Mouse (Mus musculus): ENCODE measurements around the gene Gpr176. TPM values are rescaled to one million over a fixed set of nuclear protein-coding genes. Genes with fewer than 3 reads are reported as not detected.
A peak's percentile ranks its signal among the peaks of the same experiment; 100 is the strongest.

Gpr176 gene
- polyA plus RNA-seq, 1 experiment from 2014 or later = 0.39 TPM

DNA sequence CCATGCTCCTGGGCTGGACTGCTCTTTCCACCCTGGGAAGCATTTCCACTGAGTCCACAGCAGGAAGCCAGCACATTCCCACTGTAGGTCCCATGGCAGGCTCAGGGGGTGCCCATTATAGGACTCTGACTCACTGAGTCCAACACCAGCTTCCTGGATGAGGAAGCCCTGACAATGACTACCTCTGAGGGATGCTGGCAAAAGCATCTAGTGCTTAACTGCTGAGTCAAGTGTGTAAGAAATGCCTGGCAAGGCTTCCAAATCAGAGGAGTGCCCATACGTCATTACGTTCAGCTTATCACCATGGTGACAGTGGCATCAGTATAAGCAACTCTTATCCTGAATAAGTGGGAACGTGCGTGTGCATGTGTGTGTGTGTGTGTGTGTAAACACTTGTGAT lies 85.5 kb downstream of the Gpr176 start:
- Histone ChIP-seq H3K9me3 (no peaks in the 10 kb centered on the region), H3K4me3 (no peak overlapping the region), H3K27me3 (ENCODE audit: insufficient read depth, poor library complexity, severe bottlenecking) (no peaks in the 10 kb centered on the region), H3K27ac (no peak overlapping the region), H3K4me1 (replicated peaks) (no peaks in the 10 kb centered on the region), H3K36me3 (no peaks in the 10 kb centered on the region)
- 89% methylated on average over 4 of the region's 4 CpGs for WGBS
- no peak for DNase-seq (ENCODE audit: low spot score)

DNA sequence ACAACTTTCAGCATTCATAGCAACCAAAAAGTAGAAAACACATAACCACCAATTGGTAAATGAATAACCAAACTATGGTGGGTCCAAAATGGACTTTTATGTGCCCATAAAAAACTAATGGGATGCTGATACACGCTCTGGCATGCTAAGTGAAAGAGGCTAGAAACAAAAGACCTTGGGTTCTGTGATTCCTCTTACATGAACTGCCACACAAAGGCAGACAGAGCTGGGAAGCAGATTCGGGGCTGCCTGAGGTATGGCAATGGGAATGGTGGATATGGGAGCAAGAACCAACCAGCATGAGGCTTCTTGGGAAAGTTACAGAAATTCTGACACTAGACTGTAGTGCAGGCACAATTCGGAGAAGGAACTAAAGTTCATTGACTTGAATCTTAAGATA lies 90.8 kb downstream of the Gpr176 start:
- Histone ChIP-seq H3K4me3 (no peak overlapping the region), H3K27ac (no peak overlapping the region), H3K4me1 (replicated peaks) (no peaks in the 10 kb centered on the region), H3K36me3 (no peaks in the 10 kb centered on the region), H3K9me3 (no peaks in the 10 kb centered on the region), H3K27me3 (ENCODE audit: insufficient read depth, poor library complexity, severe bottlenecking) (no peaks in the 10 kb centered on the region)
- 85% methylated on average over 3 of the region's 3 CpGs for WGBS
- no peak for DNase-seq (ENCODE audit: low spot score)

DNA sequence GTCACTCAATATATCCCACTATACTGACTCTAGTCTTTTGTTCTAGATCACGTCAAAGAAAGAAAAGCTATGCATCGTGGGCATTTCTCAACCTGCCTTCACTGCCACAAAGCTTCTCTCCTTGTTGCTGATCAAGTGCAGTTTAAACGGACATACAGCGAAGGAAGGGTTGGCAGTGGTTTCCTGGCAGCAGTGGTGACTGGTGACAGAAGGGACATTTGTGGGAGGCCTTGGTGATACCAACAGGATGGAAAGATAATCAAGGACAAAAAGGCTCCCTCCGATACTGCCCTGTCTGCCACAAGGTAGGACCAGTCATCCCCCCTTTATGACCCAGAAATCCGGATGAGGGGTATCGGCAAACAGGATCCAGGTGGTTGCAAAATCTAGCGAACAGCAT lies 95.0 kb downstream of the Gpr176 start:
- no peak overlapping the region for H3K4me3 ChIP-seq
- no peaks in the 10 kb centered on the region for H3K36me3 ChIP-seq
- H3K9me3 ChIP-seq = no peaks in the 10 kb centered on the region
- WGBS = 95% methylated on average over 8 of the region's 8 CpGs
- no peak for DNase-seq (ENCODE audit: low spot score)
- H3K27me3 ChIP-seq (ENCODE audit: insufficient read depth, poor library complexity, severe bottlenecking) = no peaks in the 10 kb centered on the region
- H3K27ac ChIP-seq = no peak overlapping the region
- H3K4me1 ChIP-seq (replicated peaks) = no peaks in the 10 kb centered on the region

DNA sequence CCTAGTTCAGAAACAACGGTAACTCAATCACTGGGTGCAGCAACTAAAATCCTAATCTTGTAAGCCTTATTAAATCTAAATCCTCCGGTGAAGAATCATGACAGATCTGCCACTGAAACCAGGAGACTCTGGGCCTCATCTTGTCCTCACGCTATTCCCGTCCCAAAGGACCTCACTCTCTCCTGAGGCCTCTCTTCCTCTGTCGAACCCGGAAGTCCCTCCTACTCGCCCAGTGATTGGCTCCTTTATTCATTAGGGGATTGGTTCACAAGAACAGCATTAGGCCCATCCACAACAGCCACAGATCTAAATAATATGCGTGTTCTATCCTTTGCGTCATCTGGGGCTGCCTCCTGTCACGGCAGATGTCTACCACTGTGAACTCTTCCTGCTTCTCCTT lies 101.6 kb downstream of the Gpr176 start:
- Histone ChIP-seq H3K4me3 (no peak overlapping the region), H3K9me3 (no peaks in the 10 kb centered on the region), H3K4me1 (replicated peaks) (no peaks in the 10 kb centered on the region), H3K27ac (no peak overlapping the region), H3K36me3 (no peaks in the 10 kb centered on the region), H3K27me3 (ENCODE audit: insufficient read depth, poor library complexity, severe bottlenecking) (no peaks in the 10 kb centered on the region)
- 90% methylated on average over 10 of the region's 10 CpGs for WGBS
- DNase-seq (ENCODE audit: low spot score) = no peak

DNA sequence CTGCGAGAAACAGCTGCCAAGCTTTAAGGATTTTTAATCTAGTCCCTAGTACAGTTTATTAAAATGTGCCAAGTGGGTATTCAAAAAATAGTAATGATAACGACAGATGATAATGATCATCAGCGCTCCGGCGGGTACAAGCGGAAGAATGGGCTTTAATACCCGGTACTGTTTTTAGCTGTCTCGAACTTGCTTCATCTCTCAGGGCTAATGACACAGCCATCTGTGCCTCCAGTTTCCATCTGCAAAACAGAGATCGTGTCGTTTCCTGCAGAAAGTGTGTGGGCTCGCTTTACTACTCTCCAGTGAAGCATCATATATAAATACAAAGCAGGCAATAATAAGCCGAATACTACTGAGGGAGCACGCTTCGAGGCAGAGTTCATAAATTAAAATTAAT lies 103.0 kb downstream of the Gpr176 start:
- no peaks in the 10 kb centered on the region for H3K4me1 ChIP-seq (replicated peaks)
- WGBS = 90% methylated on average over 14 of the region's 14 CpGs
- no peak for DNase-seq (ENCODE audit: low spot score)
- H3K36me3 ChIP-seq = no peaks in the 10 kb centered on the region
- H3K4me3 ChIP-seq = no peak overlapping the region
- no peak overlapping the region for H3K27ac ChIP-seq
- H3K9me3 ChIP-seq = no peaks in the 10 kb centered on the region
- H3K27me3 ChIP-seq (ENCODE audit: insufficient read depth, poor library complexity, severe bottlenecking) = no peaks in the 10 kb centered on the region

DNA sequence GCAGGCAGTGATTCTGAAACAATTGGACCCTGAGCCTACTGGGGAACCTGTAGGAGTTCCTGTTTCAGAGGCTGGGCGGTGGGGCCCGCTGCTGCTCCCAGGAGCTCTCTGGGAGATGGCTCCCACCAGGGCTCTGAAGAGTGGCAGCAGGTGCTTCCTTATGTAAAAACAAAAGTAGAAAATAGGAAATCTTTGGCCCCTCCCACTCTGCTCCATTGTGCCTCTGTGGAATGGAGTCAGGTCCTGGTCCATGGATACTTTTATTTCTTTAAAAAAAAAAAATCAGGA lies 109.4 kb downstream of the Gpr176 start:
- WGBS = 43% methylated on average over 2 of the region's 2 CpGs
- no peaks in the 10 kb centered on the region for H3K36me3 ChIP-seq
- H3K27ac ChIP-seq = no peak overlapping the region
- no peak overlapping the region for H3K4me3 ChIP-seq
- 0 out of 2 replicates have a peak, but pooled peaks cover 4% of the 10 kb centered on the region for H3K27me3 ChIP-seq (ENCODE audit: insufficient read depth, poor library complexity, severe bottlenecking)
- H3K9me3 ChIP-seq = no peaks in the 10 kb centered on the region
- no peak for DNase-seq (ENCODE audit: low spot score)
- no peaks in the 10 kb centered on the region; the same call in 1 of the 2 replicates for H3K4me1 ChIP-seq (replicated peaks)

DNA sequence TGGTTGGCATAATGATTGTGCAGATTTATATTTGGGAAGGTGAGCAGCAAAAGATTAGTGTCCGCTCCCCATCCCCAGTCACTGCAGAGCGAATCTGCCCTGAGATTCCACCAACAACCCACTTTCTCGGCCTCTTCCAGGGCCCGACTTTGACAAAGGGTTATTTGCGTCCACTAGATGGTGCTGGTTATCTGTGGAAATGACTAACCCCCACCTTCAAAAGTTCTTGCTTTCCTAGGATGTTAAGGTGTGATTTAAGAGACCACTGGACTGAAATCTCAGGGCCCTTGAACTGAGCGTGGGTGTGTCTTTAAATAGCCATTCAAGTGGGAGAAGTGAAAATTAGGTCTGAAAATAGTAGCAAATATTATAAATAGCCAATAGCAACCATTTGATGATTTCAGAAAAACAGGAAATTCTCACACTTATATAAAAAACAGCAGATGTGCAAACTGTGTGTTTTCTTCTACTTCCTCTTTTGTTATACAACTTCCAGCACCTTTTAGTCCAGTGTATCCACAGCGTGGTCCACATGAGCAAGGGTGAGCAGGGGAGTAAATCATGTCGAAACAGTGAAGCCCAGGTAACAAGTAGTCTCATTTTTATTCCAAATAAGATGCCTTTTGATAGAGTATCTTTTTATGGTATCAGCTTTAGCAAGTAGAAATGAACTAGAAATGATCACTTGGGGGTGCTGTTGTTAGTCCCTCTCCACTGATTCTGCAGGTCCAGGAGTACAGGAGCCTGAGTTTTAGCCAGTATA lies 109.9 kb downstream of the Gpr176 start:
- H3K9me3 ChIP-seq = no peaks in the 10 kb centered on the region
- peak; percentile 53 for DNase-seq (ENCODE audit: low spot score)
- 0 out of 2 replicates have a peak, but pooled peaks cover 4% of the 10 kb centered on the region for H3K27me3 ChIP-seq (ENCODE audit: insufficient read depth, poor library complexity, severe bottlenecking)
- no peak overlapping the region for H3K4me3 ChIP-seq
- H3K4me1 ChIP-seq (replicated peaks) = no peaks in the 10 kb centered on the region; the same call in 1 of the 2 replicates
- H3K27ac ChIP-seq = no peak overlapping the region
- H3K36me3 ChIP-seq = no peaks in the 10 kb centered on the region
- 25% methylated on average over 8 of the region's 8 CpGs for WGBS

DNA sequence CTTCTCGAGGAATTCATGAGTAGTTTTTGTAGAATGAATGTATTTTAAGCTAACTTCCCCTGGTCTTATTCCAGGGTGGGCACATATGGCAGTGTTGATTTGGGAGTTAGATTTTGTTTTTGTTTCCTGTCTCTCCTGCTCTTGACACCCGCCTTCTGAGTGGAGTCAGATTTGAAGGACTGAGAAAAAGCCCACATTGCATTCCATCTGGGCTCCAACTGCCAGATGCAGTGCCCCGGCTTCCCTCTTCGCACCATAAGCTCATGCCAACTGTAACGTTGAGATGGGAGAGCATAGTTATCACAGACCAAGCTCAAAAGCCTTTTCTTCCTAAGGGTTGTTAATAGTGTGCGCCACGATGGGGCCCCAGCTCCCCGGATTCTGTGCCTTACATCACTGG lies 110.5 kb downstream of the Gpr176 start:
- H3K4me3 ChIP-seq = no peak overlapping the region
- no peak for DNase-seq (ENCODE audit: low spot score)
- H3K36me3 ChIP-seq = no peaks in the 10 kb centered on the region
- no peaks in the 10 kb centered on the region; the same call in 1 of the 2 replicates for H3K4me1 ChIP-seq (replicated peaks)
- H3K27ac ChIP-seq = no peak overlapping the region
- WGBS = 60% methylated on average over 8 of the region's 8 CpGs
- no peaks in the 10 kb centered on the region for H3K9me3 ChIP-seq
- 0 out of 2 replicates have a peak, but pooled peaks cover 4% of the 10 kb centered on the region for H3K27me3 ChIP-seq (ENCODE audit: insufficient read depth, poor library complexity, severe bottlenecking)

DNA sequence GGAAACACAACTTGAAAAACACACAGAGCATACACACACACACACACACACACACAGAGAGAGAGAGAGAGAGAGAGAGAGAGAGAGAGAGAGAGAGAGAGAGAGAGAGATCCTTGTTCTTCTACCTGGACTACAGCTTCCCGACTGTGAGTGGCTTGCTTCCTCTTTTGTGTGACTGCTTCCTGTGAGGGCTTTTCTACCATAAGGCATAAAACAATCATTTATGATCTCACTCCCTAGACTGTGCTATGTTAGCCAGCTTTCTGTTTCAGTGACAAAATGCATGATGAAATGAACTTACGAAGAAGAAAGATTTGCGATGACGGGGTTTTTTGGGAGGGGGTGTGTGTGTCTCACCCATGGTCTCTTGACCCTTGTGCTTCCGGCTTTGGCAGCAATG lies 113.5 kb downstream of the Gpr176 start:
- Histone ChIP-seq H3K4me1 (replicated peaks) (peaks cover 12% of the 10 kb centered on the region), H3K9me3 (no peaks in the 10 kb centered on the region), H3K4me3 (no peak overlapping the region), H3K27me3 (ENCODE audit: insufficient read depth, poor library complexity, severe bottlenecking) (0 out of 2 replicates have a peak, but pooled peaks cover 4% of the 10 kb centered on the region), H3K36me3 (no peaks in the 10 kb centered on the region), H3K27ac (no peak overlapping the region)
- 87% methylated on average over 5 of the region's 5 CpGs for WGBS
- no peak for DNase-seq (ENCODE audit: low spot score)

DNA sequence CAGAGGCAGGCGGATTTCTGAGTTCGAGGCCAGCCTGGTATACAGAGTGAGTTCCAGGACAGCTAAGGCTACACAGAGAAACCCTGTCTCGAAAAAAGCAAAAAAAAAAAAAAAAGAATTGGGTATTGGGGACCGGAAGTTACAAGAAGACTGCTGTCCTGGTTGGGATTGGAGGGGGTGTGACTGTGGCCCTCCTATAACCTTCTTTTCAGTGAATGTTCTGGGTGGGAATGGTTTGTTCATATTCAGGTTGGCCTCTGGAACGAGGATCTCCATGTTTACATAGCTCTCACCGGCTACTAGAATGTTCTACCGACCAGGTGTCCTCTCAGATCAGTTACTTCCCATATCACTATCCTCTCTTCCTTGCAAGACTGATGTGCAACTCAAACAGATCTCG lies 116.1 kb downstream of the Gpr176 start:
- WGBS = 78% methylated on average over 8 of the region's 8 CpGs
- H3K4me1 ChIP-seq (replicated peaks) = peaks cover 32% of the 10 kb centered on the region
- H3K27ac ChIP-seq = no peak overlapping the region
- H3K27me3 ChIP-seq (ENCODE audit: insufficient read depth, poor library complexity, severe bottlenecking) = peaks cover 9% of the 10 kb centered on the region; the same call in 1 of the 2 replicates
- no peak for DNase-seq (ENCODE audit: low spot score)
- H3K9me3 ChIP-seq = no peaks in the 10 kb centered on the region
- H3K36me3 ChIP-seq = no peaks in the 10 kb centered on the region
- peak overlapping the region; percentile 56 for H3K4me3 ChIP-seq

DNA sequence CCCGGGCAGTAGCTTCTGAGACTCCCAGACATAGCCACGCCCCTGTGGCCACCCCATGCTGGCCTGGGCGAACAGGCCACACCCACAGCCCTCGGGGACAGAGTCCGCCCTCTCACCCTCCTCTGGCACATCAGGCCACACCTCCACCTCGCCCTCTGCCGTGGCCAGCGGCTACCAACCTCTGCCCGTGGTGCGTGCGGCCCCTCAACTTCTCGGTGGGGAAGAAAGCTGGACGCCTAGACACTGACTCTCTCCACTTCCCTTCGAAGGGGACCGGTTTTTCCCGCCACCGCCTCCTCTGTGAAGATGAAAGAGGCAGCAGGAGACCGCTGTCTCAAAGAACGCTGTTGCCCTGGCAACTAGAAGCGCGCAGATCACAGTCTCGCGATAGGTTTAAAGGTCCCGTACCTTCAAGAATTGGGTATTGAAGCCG lies 116.6 kb downstream of the Gpr176 start, which contains the start of gene Fsip1:
Fsip1 (minus strand) TSS at position 346 of the 433 bp plus-strand sequence.
- H3K4me3 ChIP-seq = peak within 1 kb of the TSS; percentile 56
- no peaks in the 10 kb centered on the region for H3K36me3 ChIP-seq
- H3K27me3 ChIP-seq (ENCODE audit: insufficient read depth, poor library complexity, severe bottlenecking) = peaks cover 6% of the 10 kb centered on the region; the same call in 1 of the 2 replicates
- peaks cover 32% of the 10 kb centered on the region for H3K4me1 ChIP-seq (replicated peaks)
- DNase-seq (ENCODE audit: low spot score) = peak; percentile 88
- H3K27ac ChIP-seq = peak within 1 kb of the TSS; percentile 89
- under 1% methylated on average over 25 of the region's 25 CpGs for WGBS
- no peaks in the 10 kb centered on the region for H3K9me3 ChIP-seq

DNA sequence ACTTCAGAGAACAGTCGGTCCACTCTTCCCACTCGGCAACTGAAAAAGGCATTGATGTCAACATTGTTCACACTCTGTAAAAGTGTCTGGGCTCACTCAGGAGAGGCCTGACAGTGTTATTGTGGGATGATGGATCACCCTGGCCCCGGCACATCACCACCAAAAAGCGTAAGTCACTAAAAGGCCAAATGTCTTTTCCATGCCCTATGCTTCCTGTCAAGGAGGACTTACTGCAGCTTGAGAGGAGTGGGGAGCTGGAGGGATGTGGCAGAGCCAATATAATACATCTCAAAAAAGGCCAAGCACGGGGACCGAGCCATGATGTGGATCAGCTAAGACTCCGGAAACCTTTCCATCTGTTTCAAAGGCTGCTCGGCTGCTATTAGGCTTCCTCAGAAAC lies 118.7 kb downstream of the Gpr176 start:
- Histone ChIP-seq H3K36me3 (no peaks in the 10 kb centered on the region), H3K27ac (0 out of 2 replicates have a peak overlapping the region, but pooled peaks have one; percentile 81), H3K4me3 (no peak overlapping the region), H3K4me1 (replicated peaks) (peaks cover 32% of the 10 kb centered on the region), H3K9me3 (no peaks in the 10 kb centered on the region), H3K27me3 (ENCODE audit: insufficient read depth, poor library complexity, severe bottlenecking) (peaks cover 5% of the 10 kb centered on the region; the same call in 1 of the 2 replicates)
- DNase-seq (ENCODE audit: low spot score) = peak; percentile 61
- 60% methylated on average over 8 of the region's 8 CpGs for WGBS

DNA sequence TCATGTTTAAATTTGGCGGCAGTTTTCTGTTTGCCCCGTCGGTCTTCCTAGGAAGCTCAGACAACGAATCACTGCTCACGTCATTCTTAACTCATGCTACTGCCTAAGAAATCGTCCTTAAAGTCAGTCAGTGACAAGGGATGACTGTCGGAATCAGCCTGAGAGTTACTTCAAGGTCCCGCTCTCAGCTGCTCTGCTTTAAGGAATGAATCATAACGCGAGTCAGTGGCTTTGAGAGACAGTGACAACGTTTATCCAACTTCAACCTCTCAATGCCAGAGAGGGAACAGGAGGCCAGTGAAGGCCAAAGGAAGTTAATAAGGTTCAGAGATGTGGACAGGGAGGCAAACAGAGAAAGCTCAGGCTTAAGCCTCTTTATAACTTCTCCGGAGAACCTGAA lies 124.3 kb downstream of the Gpr176 start:
- no peaks in the 10 kb centered on the region for H3K36me3 ChIP-seq
- 81% methylated on average over 12 of the region's 12 CpGs for WGBS

More for the DNA sequence above, 124.3 kb downstream of the Gpr176 start:
- H3K27me3 ChIP-seq (ENCODE audit: insufficient read depth, poor library complexity, severe bottlenecking) = peaks cover 5% of the 10 kb centered on the region; the same call in 1 of the 2 replicates
- H3K4me1 ChIP-seq (replicated peaks) = peaks cover 20% of the 10 kb centered on the region
- no peak for DNase-seq (ENCODE audit: low spot score)
- H3K9me3 ChIP-seq = no peaks in the 10 kb centered on the region
- no peak overlapping the region for H3K27ac ChIP-seq
- H3K4me3 ChIP-seq = no peak overlapping the region
